Mouse (Mus musculus): ENCODE measurements around the gene Zfp865. TPM values are rescaled to one million over a fixed set of nuclear protein-coding genes. Genes with fewer than 3 reads are reported as not detected.

Gene Zfp865
- polyA plus RNA-seq, 1 experiment from 2014 or later = 8.1 TPM

GRCm38 (mm10) chr7:5056651-5057263, 36.6 kb downstream of the Zfp865 start:
- WGBS = 2% methylated on average over 43 of the region's 55 CpGs
- no peaks in the 10 kb centered on the region for H3K9me3 ChIP-seq
- H3K36me3 ChIP-seq = no peaks in the 10 kb centered on the region
- H3K4me2 ChIP-seq (replicated peaks) = peak overlapping the region; percentile 81
- peak overlapping the region; percentile 48; the same call in 1 of the 2 replicates for H3K27ac ChIP-seq
- peaks cover 61% of the 10 kb centered on the region for H3K27me3 ChIP-seq
- H3K4me1 ChIP-seq = peaks cover 61% of the 10 kb centered on the region
- H3K9ac ChIP-seq = peak overlapping the region; percentile 87
- 0 out of 2 replicates have a peak, but pooled peaks have one; percentile 5 for ATAC-seq (ENCODE audit: low FRiP score, low read depth)
- H3K4me3 ChIP-seq = peak overlapping the region; percentile 70

DNA sequence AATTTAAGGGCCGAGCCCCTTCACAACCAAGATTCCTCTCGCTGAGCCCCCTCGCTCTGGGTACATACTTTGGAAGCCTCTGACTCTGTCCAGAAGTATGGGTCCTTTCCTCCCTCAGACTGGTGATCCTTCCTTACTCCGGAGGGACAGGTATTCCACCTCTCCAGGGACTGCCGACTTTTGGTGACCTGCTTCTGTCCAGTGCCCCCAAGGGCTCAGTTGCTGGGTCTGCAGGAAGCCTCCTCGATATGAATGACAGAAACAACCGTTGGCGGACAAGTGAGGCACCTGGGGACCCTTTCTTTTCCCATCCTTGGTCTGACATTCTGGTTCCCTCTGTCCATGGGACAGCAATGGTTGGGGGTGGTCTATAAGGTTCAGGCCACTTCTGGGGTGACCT, 37.2 kb downstream of the Zfp865 start:
- no peak for ATAC-seq (ENCODE audit: low FRiP score, low read depth)
- peak overlapping the region; percentile 81 for H3K4me2 ChIP-seq (replicated peaks)
- peak overlapping the region; percentile 70 for H3K4me3 ChIP-seq
- peaks cover 59% of the 10 kb centered on the region for H3K27me3 ChIP-seq
- peaks cover 55% of the 10 kb centered on the region for H3K4me1 ChIP-seq
- 24% methylated on average over 8 of the region's 8 CpGs for WGBS
- no peak overlapping the region for H3K27ac ChIP-seq
- no peaks in the 10 kb centered on the region for H3K9me3 ChIP-seq
- H3K36me3 ChIP-seq = no peaks in the 10 kb centered on the region
- H3K9ac ChIP-seq = peak overlapping the region; percentile 87

DNA sequence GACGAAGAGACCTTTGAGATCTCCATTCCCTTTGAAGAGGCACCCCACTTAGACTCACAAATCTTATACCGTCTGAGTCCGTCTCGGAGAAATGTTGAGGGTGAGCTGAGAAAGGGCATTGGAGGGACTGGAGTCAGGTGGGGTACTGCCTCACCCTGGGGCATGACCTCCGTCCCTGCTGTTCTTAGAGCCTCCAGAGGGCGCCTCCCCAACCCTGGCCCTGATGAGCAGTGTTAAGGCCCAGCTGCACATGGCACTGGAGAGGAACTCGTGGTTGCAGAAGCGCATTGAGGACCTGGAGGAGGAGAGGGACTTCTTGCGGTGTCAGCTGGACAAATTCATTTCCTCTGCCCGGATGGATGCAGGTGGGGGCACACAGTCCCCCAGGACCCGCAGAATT, 37.6 kb downstream of the Zfp865 start:
- peak overlapping the region; percentile 70 for H3K4me3 ChIP-seq
- peaks cover 51% of the 10 kb centered on the region for H3K4me1 ChIP-seq
- H3K4me2 ChIP-seq (replicated peaks) = peak overlapping the region; percentile 81
- no peaks in the 10 kb centered on the region for H3K36me3 ChIP-seq
- no peaks in the 10 kb centered on the region for H3K9me3 ChIP-seq
- H3K9ac ChIP-seq = peak overlapping the region; percentile 87; the same call in 1 of the 2 replicates
- H3K27me3 ChIP-seq = peaks cover 54% of the 10 kb centered on the region
- 34% methylated on average over 11 of the region's 11 CpGs for WGBS
- ATAC-seq (ENCODE audit: low FRiP score, low read depth) = no peak
- H3K27ac ChIP-seq = no peak overlapping the region

DNA sequence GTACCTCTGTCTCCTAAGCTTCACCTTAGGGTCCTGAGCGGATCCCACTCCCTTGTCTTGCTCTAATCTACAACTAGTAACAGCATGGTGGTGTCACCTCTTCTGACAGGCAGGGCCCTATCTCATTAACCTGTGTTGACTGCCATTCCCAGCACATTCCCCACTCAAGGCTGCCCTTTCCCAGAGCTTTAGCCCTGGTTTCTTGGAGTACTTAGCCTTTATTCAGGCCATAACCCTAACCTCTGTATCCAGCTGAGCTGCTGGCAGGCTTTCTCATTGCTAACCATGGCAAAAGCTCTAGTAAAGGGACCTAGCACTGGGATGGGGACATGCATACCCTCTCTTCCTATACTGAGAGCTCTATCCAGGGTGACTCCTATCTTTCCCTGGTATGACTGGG, 38.5 kb downstream of the Zfp865 start:
- H3K4me3 ChIP-seq = no peak overlapping the region

DNA sequence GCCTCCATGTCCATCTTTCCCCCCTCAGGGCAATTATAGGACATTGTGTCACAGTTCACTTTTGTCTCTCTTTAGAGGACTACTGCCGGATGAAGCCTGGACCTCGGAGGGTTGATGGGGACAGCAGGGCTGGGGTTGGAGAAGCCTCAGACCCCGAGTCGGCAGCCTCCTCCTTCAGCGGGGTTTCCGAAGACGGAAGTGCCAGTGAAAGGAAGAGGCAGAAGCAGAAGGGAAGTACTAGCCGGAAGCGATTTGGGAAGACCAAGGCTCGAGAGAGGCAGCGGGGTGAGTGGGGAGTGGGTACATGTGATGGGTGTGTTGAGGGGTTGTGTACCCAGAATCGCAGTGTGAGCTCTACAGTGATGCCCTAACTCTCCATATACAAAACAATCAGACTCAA, 39.2 kb downstream of the Zfp865 start:
- no peak overlapping the region for H3K27ac ChIP-seq
- H3K9me3 ChIP-seq = no peaks in the 10 kb centered on the region
- peaks cover 49% of the 10 kb centered on the region for H3K4me1 ChIP-seq
- H3K4me3 ChIP-seq = 0 out of 2 replicates have a peak overlapping the region, but pooled peaks have one; percentile 3
- H3K27me3 ChIP-seq = peaks cover 38% of the 10 kb centered on the region
- peak overlapping the region; percentile 89 for H3K4me2 ChIP-seq (replicated peaks)
- ATAC-seq (ENCODE audit: low FRiP score, low read depth) = no peak
- no peaks in the 10 kb centered on the region for H3K36me3 ChIP-seq
- WGBS = 89% methylated on average over 12 of the region's 12 CpGs
- H3K9ac ChIP-seq = 0 out of 2 replicates have a peak overlapping the region, but pooled peaks have one; percentile 31

More for the DNA sequence above, 38.5 kb downstream of the Zfp865 start:
- H3K27me3 ChIP-seq = peaks cover 46% of the 10 kb centered on the region
- H3K36me3 ChIP-seq = no peaks in the 10 kb centered on the region
- H3K27ac ChIP-seq = no peak overlapping the region
- ATAC-seq (ENCODE audit: low FRiP score, low read depth) = no peak
- no peak overlapping the region for H3K4me2 ChIP-seq (replicated peaks)
- H3K9me3 ChIP-seq = no peaks in the 10 kb centered on the region
- 93% methylated on average over 1 of the region's 1 CpGs for WGBS
- no peak overlapping the region for H3K9ac ChIP-seq
- peaks cover 49% of the 10 kb centered on the region for H3K4me1 ChIP-seq

DNA sequence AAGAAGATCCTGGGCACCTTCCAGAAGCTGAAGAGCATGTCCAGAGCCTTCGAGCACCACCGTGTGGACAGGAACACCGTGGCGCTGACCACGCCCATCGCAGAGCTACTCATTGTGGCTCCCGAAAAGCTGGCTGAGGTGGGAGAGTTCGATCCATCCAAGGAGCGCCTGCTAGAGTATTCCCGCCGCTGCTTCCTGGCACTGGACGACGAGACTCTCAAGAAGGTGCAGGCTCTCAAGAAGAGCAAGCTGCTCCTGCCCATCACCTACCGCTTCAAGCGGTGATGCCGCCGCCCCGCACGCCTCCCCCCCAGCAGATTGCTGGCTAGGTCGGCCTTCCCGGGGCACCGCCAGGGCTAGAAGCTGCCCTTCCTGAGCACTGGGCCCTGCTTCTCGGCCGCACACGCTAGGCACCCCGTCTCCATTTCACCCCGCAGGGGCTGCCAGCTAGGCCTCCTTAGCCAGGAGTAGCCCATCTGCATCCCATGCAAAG, 40.1 kb downstream of the Zfp865 start:
- H3K36me3 ChIP-seq = no peaks in the 10 kb centered on the region
- peak overlapping the region; percentile 93 for H3K9ac ChIP-seq
- no peak for ATAC-seq (ENCODE audit: low FRiP score, low read depth)
- peaks cover 53% of the 10 kb centered on the region for H3K4me1 ChIP-seq
- H3K4me3 ChIP-seq = peak overlapping the region; percentile 75
- peak overlapping the region; percentile 89 for H3K4me2 ChIP-seq (replicated peaks)
- H3K9me3 ChIP-seq = no peaks in the 10 kb centered on the region
- peak overlapping the region; percentile 99 for H3K27ac ChIP-seq
- peaks cover 30% of the 10 kb centered on the region for H3K27me3 ChIP-seq
- WGBS = 4% methylated on average over 27 of the region's 27 CpGs

DNA sequence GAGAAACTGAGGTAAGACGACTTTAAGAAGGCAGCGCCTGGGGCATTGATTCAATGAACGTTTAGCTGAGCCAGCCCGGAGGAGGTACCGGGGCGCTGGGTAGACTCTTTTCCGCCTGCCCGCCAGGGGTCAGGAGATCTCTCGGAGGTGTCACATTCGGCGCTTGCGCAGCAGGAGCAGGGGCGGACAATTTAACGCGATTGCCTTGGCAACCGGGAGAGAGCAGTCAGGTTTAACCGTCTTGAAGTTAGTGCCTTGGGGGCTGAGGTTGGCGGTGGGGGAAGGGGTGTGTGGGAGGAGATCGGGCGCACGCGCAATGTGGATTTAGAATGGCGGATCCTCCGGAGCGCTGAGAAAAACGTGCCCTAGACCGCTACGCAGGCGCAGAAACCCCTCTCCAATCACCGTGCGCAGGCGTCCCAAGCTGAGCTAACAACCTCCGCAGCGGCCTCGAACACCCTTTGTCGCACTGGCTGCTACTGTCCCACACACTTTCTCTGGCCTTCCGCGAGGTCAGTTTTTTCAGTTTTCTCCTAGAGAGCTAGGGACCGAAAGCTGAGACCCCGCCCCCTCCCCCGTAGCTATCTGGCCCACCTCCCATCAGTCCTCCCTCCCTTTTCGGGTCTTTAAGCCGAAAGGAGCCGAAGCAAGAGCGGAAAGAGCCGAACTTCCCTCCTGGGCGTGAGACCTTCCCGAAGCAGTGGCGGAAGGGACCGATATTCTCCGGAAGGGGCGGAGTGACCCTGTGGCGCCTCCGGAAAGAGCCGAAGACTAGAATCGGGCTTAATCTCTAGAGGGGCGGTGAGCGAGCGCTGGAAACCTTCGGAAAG, 41.0 kb downstream of the Zfp865 start:
- peak; percentile 89 for ATAC-seq (ENCODE audit: low FRiP score, low read depth)

GRCm38 (mm10) chr7:5061774-5062359, 41.7 kb downstream of the Zfp865 start, which contains the start of gene U2af2:
U2af2 (plus strand) TSS chr7:5062143.
- peak; percentile 77 for ATAC-seq (ENCODE audit: low FRiP score, low read depth)
- Histone ChIP-seq H3K4me3 (peak within 1 kb of the TSS; percentile 75), H3K36me3 (peaks cover 11% of the 10 kb centered on the region), H3K27ac (peak within 1 kb of the TSS; percentile 99), H3K9ac (peak within 1 kb of the TSS; percentile 93), H3K4me2 (replicated peaks) (peak within 1 kb of the TSS; percentile 89), H3K27me3 (peaks cover 17% of the 10 kb centered on the region), H3K9me3 (no peaks in the 10 kb centered on the region), H3K4me1 (peaks cover 52% of the 10 kb centered on the region)
- WGBS = under 1% methylated on average over 62 of the region's 65 CpGs

More for the DNA sequence above, 41.0 kb downstream of the Zfp865 start:
- H3K4me1 ChIP-seq = peaks cover 53% of the 10 kb centered on the region
- no peaks in the 10 kb centered on the region for H3K9me3 ChIP-seq
- WGBS = under 1% methylated on average over 60 of the region's 60 CpGs
- H3K27me3 ChIP-seq = peaks cover 21% of the 10 kb centered on the region
- H3K27ac ChIP-seq = peak overlapping the region; percentile 99
- peak overlapping the region; percentile 75 for H3K4me3 ChIP-seq
- H3K9ac ChIP-seq = peak overlapping the region; percentile 93
- peak overlapping the region; percentile 89 for H3K4me2 ChIP-seq (replicated peaks)
- H3K36me3 ChIP-seq = peaks cover 4% of the 10 kb centered on the region

GRCm38 (mm10) chr7:5062360-5063001, 42.3 kb downstream of the Zfp865 start:
- peak overlapping the region; percentile 84 for H3K4me2 ChIP-seq (replicated peaks)
- WGBS = under 1% methylated on average over 51 of the region's 51 CpGs
- H3K36me3 ChIP-seq = peaks cover 17% of the 10 kb centered on the region
- no peaks in the 10 kb centered on the region for H3K9me3 ChIP-seq
- H3K27ac ChIP-seq = peak overlapping the region; percentile 99
- peaks cover 11% of the 10 kb centered on the region for H3K27me3 ChIP-seq
- H3K4me3 ChIP-seq = peak overlapping the region; percentile 75
- peak overlapping the region; percentile 93 for H3K9ac ChIP-seq
- peaks cover 46% of the 10 kb centered on the region for H3K4me1 ChIP-seq
- ATAC-seq (ENCODE audit: low FRiP score, low read depth) = peak; percentile 45

DNA sequence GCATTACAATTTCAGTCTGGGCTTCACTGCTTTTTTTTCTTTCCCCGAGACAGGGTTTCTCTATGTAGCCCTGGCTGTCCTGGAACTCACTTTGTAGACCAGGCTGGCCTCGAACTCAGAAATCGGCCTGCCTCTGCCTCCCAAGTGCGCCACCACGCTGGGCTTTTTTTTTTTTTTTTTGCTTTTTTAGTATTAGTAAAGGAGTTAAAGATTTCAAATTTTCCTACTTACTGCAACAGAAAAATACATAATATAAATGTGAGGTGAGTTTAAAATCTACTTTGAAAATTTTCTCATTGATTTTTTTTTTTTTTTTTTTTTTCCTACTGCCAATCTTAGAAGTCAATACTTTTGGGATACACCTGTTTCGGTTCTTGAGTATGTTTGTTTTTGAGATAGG, 44.7 kb downstream of the Zfp865 start:
- Histone ChIP-seq H3K27me3 (no peaks in the 10 kb centered on the region), H3K27ac (no peak overlapping the region), H3K4me3 (no peak overlapping the region), H3K9me3 (no peaks in the 10 kb centered on the region), H3K4me2 (replicated peaks) (peak overlapping the region; percentile 84; the same call in 1 of the 2 replicates), H3K4me1 (peaks cover 33% of the 10 kb centered on the region), H3K36me3 (peaks cover 41% of the 10 kb centered on the region), H3K9ac (no peak overlapping the region)
- no peak for ATAC-seq (ENCODE audit: low FRiP score, low read depth)
- 92% methylated on average over 6 of the region's 6 CpGs for WGBS

DNA sequence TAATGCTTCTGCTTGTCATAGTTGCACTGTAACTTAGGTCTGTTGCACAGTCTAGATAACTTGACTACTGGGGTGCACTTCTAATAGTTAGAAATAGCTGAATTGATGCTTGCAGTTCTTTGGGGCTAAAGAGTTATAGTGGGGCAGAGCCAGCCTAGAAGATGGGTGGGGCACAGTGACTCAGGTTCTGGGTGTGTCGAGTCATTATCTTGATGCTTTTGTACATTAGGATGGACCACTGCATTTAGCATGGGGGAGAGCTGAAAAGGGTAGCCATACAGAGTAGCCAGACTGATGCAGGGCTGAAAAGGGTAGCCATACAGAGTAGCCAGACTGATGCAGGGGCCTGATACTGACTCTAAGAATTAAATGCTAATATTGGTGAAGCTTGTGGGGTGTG, 53.4 kb downstream of the Zfp865 start:
- Histone ChIP-seq H3K27me3 (no peaks in the 10 kb centered on the region), H3K9ac (no peak overlapping the region), H3K4me1 (no peaks in the 10 kb centered on the region), H3K4me3 (no peak overlapping the region), H3K27ac (no peak overlapping the region), H3K9me3 (no peaks in the 10 kb centered on the region), H3K36me3 (peaks cover 98% of the 10 kb centered on the region), H3K4me2 (replicated peaks) (no peak overlapping the region)
- ATAC-seq (ENCODE audit: low FRiP score, low read depth) = no peak
- 95% methylated on average over 1 of the region's 1 CpGs for WGBS
